Mouse (Mus musculus) limb, embryonic 15.5 days (tissue): ENCODE results near the gene Mylk. TPM values are rescaled to one million over a fixed set of nuclear protein-coding genes. Genes with fewer than 3 reads are reported as not detected.

Experiments
- ATAC-seq: fragments of 200-750 bp; cut with Nextera tagmentation; 2 replicates; pipeline ENCODE4 v1.8.0; 2017; ENCODE audit warnings: low read depth, moderate TSS enrichment; ENCODE audit not compliant: insufficient number of reproducible peaks, low FRiP score, low TSS enrichment
- H3K27ac ChIP-seq: fragments of 300-500 bp; sonication (generic); 2 replicates; pipeline ENCODE4 v1.5.1; 2015; ENCODE audit warnings: moderate library complexity, mild to moderate bottlenecking, inconsistent platforms
- H3K27me3 ChIP-seq: fragments of 300-500 bp; sonication (generic); 2 replicates; pipeline ENCODE4 v1.6.1; 2015; ENCODE audit warnings: inconsistent platforms
- H3K36me3 ChIP-seq: fragments of 300-500 bp; sonication (generic); 2 replicates; pipeline ENCODE4 v1.6.1; 2015; ENCODE audit warnings: inconsistent platforms
- H3K4me1 ChIP-seq: fragments of 300-500 bp; sonication (generic); 2 replicates; pipeline ENCODE4 v1.6.1; 2015; ENCODE audit warnings: inconsistent platforms
- H3K4me2 ChIP-seq: fragments of 300-500 bp; sonication (generic); 2 replicates; pipeline ENCODE4 v1.6.1; 2015; ENCODE audit warnings: mild to moderate bottlenecking, inconsistent platforms
- H3K4me3 ChIP-seq: fragments of 300-500 bp; sonication (generic); 2 replicates; pipeline ENCODE4 v1.5.1; 2015; ENCODE audit warnings: mild to moderate bottlenecking, inconsistent platforms
- H3K9ac ChIP-seq: fragments of 300-500 bp; sonication (generic); 2 replicates; pipeline ENCODE4 v1.6.1; 2015; ENCODE audit warnings: inconsistent platforms
- H3K9me3 ChIP-seq: fragments of 300-500 bp; sonication (generic); 2 replicates; pipeline ENCODE4 v1.6.1; 2016; ENCODE audit warnings: inconsistent platforms
- WGBS: fragments of 180-500 bp; shearing (Covaris S2); methylation state at CpG from one replicate; pipeline ENCODE4 v1.1.7; 2015; 5-methylcytosine and 5-hydroxymethylcytosine counted together
- polyA plus RNA-seq: library from polyadenylated mRNA; unstranded; fragments of >200 nt; fragmentation: Nextera tagmentation; extraction: Ambion mirVana; gene quantifications from 2 replicates; pipeline ENCODE4 v1.2.1, GENCODE M21; 2015

Gene Mylk
- polyA plus RNA-seq, 1 experiment from 2014 or later, result 13.7 TPM

DNA sequence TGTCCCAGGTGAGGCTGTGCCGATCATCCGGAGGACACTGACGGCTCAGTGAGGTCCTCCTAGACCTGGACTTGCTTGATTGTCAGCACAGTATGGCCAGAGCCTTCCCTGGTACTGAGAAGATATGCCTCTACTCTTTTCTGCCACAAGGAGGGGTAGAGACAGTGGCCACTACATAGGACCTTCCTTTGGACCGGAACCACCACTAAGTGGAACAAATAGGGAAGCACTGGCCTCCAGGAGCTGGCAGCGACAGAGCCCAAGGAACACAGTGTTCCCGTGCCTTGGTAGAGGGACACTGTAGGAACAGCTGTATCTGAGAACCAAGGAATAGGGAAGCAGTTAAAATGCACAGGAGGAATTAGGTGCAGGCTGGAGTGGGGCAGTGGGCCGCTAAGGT lies 233.0 kb downstream of the Mylk start:
- H3K9me3 ChIP-seq, result no peaks in the 10 kb centered on the region
- H3K4me1 ChIP-seq, result peaks cover 9% of the 10 kb centered on the region; the same call in 1 of the 2 replicates
- H3K4me3 ChIP-seq, result no peak overlapping the region
- ATAC-seq, result no peak
- H3K4me2 ChIP-seq, result no peak overlapping the region
- H3K27ac ChIP-seq, result no peak overlapping the region
- WGBS, result 89% methylated on average over 7 of the region's 7 CpGs
- H3K27me3 ChIP-seq, result no peaks in the 10 kb centered on the region
- no peaks in the 10 kb centered on the region for H3K36me3 ChIP-seq
- H3K9ac ChIP-seq, result no peak overlapping the region

DNA sequence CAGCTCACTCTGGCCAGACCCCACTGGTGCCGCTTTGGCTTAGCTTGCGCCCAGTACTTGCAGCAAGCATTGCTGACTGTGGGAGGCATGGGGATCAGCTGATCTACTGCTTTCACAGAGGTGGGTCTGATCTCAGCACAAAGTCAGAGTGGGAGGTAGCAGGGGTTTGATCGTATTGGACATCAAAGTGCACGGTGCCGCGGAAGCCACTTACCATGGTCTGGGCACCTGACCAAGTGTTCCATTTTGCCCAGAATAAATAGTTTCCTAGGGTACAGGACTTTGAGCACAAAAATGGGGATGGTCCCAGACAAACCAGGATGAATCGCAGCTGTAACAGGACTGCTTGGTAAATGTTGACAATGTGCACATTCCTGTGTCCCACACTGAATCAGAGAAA lies 236.0 kb downstream of the Mylk start:
- H3K27ac ChIP-seq, result no peak overlapping the region
- peaks cover 3% of the 10 kb centered on the region; the same call in 1 of the 2 replicates for H3K4me1 ChIP-seq
- H3K4me2 ChIP-seq, result no peak overlapping the region
- no peak for ATAC-seq
- H3K36me3 ChIP-seq, result no peaks in the 10 kb centered on the region
- no peak overlapping the region for H3K9ac ChIP-seq
- no peaks in the 10 kb centered on the region for H3K27me3 ChIP-seq
- no peaks in the 10 kb centered on the region for H3K9me3 ChIP-seq
- WGBS, result 82% methylated on average over 7 of the region's 7 CpGs
- H3K4me3 ChIP-seq, result no peak overlapping the region

DNA sequence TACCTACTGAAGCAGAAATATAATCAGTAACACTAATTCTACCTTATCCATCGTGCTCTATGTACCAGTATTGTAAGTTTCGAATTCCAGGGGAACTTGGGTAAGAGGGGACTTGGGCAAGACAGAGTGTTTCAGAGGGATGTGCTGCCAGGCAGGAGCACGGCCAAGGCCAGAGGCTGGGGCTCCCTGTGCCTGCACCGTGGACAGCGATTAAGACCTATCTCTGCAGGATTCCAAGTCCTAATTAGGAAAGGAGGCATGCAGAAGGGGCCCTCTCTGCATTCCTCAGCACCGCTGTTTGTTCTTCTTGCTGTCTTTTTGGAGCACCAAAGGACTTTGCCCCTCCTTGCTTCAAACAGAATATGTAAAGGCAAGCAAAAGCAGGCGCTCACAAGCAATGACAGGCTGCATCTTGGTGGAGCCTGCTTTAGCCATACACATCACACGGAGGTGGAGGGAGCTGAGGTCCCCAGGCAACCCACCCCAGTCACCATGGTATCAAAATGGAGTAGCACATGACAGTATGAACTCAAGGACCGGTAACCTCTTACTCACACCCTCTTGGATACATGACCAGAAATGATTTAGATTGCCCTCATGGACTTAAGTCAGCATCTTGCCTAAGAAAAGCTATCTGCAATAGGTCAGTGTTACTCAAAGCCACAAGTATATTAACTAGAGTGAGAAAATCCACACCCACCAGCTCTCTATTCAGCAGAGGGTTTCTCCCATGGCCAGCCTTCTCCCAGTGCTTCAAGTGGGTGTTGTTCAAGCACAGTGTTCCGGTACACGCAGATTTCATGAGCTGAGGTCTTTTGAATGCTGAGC lies 239.4 kb downstream of the Mylk start:
- H3K4me1 ChIP-seq, result peaks cover 3% of the 10 kb centered on the region; the same call in 1 of the 2 replicates
- H3K4me3 ChIP-seq, result no peak overlapping the region
- no peak for ATAC-seq
- WGBS, result 44% methylated on average over 11 of the region's 11 CpGs
- H3K27me3 ChIP-seq, result 0 out of 2 replicates have a peak, but pooled peaks cover 3% of the 10 kb centered on the region
- no peaks in the 10 kb centered on the region for H3K36me3 ChIP-seq
- H3K9ac ChIP-seq, result no peak overlapping the region
- H3K4me2 ChIP-seq, result no peak overlapping the region
- H3K9me3 ChIP-seq, result no peaks in the 10 kb centered on the region
- 0 out of 2 replicates have a peak overlapping the region, but pooled peaks have one; percentile 5 for H3K27ac ChIP-seq

DNA sequence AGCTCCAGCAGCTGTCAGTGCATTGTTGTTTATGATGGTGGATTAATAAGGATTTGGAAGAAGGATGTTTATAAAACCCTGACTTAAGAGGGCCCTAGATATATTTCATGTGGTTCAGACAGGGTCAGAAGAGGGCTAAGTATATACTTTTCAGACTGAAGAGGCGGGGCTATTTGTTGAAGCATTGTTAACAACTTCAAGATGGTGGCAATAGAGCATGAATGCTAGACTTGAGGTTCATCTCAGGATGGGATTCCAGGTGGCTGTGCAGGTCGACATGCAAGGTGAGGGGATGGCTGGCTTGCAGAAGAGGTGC lies 240.0 kb downstream of the Mylk start:
- Histone ChIP-seq H3K9me3 (no peaks in the 10 kb centered on the region), H3K4me2 (no peak overlapping the region), H3K27ac (0 out of 2 replicates have a peak overlapping the region, but pooled peaks have one; percentile 5), H3K4me1 (peaks cover 3% of the 10 kb centered on the region; the same call in 1 of the 2 replicates), H3K4me3 (no peak overlapping the region), H3K9ac (no peak overlapping the region), H3K36me3 (no peaks in the 10 kb centered on the region), H3K27me3 (0 out of 2 replicates have a peak, but pooled peaks cover 3% of the 10 kb centered on the region)
- 74% methylated on average over 2 of the region's 2 CpGs for WGBS
- ATAC-seq, result no peak

DNA sequence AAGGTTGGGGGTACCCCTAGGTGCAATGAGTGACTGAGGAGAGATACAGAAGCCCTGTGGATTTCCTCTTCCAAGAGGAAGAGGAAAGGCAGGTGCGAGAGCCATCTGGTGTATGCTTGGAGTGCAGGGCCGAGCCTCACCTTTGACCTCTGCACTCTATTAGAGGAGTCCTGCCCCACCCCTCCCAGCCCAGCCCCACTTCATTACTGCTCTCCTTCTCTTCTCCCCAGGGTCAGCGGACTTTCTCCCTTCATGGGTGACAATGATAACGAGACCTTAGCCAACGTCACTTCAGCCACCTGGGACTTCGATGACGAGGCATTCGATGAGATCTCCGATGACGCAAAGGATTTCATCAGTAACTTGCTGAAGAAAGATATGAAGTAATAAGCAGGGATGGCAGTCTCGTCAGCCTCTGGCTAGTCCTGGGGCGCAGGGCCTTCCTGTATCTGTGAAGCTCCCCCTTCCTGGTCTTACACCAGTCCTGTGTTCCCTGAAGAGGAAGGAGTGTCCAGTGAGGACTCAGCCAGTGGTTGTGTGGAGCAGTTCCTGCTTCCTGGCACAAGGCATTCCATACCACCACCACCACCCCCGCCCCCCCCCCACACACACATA lies 241.3 kb downstream of the Mylk start:
- Histone ChIP-seq H3K4me1 (peaks cover 4% of the 10 kb centered on the region), H3K9ac (no peak overlapping the region), H3K27me3 (0 out of 2 replicates have a peak, but pooled peaks cover 3% of the 10 kb centered on the region), H3K4me2 (no peak overlapping the region), H3K4me3 (no peak overlapping the region), H3K9me3 (no peaks in the 10 kb centered on the region), H3K27ac (no peak overlapping the region), H3K36me3 (no peaks in the 10 kb centered on the region)
- WGBS, result 88% methylated on average over 13 of the region's 13 CpGs
- ATAC-seq, result no peak

DNA sequence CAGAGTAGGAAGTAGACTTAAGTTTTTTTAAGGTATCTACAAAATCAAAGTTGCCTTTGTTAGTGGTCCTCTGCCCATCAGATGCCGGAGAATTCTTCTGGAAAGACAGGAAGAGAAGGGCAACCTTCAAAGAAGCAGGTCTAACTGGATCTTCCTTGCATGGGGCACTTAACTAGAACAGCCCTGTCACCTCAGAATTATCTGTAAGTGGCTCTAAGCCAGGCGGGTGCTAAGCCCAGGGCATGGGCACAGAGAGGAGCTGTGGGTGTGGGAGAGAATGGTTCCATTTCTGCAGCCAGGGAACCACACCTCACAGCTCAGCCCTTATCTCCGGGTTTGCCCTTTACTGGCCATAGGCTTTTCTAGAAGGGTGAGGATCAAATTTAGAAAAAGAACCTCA lies 246.4 kb downstream of the Mylk start:
- 53% methylated on average over 3 of the region's 3 CpGs for WGBS
- Histone ChIP-seq H3K9ac (no peak overlapping the region), H3K36me3 (no peaks in the 10 kb centered on the region), H3K9me3 (no peaks in the 10 kb centered on the region), H3K27ac (no peak overlapping the region), H3K4me1 (peaks cover 17% of the 10 kb centered on the region), H3K4me2 (no peak overlapping the region), H3K27me3 (0 out of 2 replicates have a peak, but pooled peaks cover 3% of the 10 kb centered on the region), H3K4me3 (no peak overlapping the region)
- no peak for ATAC-seq

DNA sequence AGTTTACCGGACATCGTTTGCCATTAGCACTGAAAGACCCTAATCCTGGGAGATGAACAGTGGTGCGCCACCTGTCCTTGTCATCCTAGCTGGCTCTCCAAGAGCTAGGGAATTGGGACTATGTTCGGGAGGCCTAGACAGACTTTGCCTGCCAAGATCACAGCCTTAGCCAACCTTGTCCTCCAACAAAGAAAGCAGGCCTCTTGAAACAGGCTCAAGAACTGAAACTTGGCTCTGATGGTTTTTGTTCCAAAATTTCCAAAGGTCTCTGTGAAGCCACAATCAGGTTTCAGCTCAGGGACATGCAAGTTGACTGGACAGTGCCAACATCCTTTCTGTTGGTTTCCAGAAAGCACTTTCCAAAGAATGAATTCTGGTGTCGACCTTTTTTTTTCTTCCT lies 247.8 kb downstream of the Mylk start:
- H3K4me2 ChIP-seq, result no peak overlapping the region
- 0 out of 2 replicates have a peak, but pooled peaks cover 3% of the 10 kb centered on the region for H3K27me3 ChIP-seq
- no peak overlapping the region for H3K27ac ChIP-seq
- H3K36me3 ChIP-seq, result no peaks in the 10 kb centered on the region
- H3K9me3 ChIP-seq, result no peaks in the 10 kb centered on the region
- no peak overlapping the region for H3K4me3 ChIP-seq
- no peak for ATAC-seq
- WGBS, result 81% methylated on average over 5 of the region's 5 CpGs
- no peak overlapping the region for H3K9ac ChIP-seq
- H3K4me1 ChIP-seq, result peaks cover 17% of the 10 kb centered on the region

DNA sequence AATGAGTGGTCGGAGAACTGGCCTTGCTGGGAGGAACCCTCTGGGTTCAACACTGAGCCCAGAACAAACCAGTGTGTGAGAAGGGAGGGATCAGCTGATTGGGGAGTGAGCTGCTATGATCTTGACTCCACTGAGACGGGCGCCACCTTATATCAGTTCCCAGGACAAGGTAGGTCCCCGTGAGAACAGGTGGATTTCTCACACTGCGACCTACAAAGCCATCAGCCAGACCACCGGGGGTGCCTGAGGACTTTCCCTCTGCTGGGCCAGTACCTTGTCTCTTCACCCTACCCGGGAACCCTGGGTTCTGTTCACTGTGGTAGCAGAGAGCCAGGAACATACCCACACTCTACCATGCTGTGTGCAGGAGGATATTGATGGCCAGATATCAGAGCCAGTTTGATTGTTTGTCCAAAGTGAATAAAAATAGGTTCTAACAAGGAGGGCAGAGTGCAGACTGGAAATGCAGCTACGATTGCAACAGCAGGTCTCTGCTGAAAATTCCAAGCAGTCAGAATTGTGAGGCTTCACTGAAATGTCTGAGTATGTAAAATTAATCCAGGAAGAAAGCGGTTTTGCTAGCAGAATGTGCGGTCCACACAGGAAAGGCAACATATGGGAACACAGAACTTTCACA lies 248.8 kb downstream of the Mylk start:
- H3K27me3 ChIP-seq, result 0 out of 2 replicates have a peak, but pooled peaks cover under 1% of the 10 kb centered on the region
- H3K4me1 ChIP-seq, result peaks cover 17% of the 10 kb centered on the region
- H3K4me2 ChIP-seq, result no peak overlapping the region
- H3K36me3 ChIP-seq, result no peaks in the 10 kb centered on the region
- H3K4me3 ChIP-seq, result no peak overlapping the region
- H3K9me3 ChIP-seq, result no peaks in the 10 kb centered on the region
- 85% methylated on average over 10 of the region's 10 CpGs for WGBS
- no peak overlapping the region for H3K9ac ChIP-seq
- no peak overlapping the region for H3K27ac ChIP-seq
- ATAC-seq, result no peak

DNA sequence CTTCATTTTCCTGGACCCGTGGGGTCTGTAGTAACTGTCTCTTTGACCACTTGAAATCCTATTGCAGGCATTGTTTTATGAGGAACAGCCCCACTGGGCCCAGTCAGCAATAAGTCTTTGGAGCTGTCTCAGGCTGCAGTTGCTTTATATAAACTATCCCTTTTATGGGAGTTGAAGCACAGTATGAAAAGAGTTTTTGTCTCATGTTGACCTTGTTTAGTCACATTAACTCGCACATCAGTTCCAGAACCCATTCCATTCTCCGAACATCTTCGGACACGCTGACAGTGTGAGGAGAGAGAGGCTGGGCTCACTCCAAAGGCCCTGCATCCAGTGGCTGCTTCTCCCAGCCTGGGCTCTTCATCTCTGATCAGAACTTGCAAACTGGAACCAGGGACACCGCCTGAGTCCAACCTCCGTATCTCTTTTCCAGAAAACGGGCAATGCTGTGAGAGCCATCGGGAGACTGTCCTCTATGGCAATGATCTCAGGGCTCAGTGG lies 249.7 kb downstream of the Mylk start:
- Histone ChIP-seq H3K9ac (no peak overlapping the region), H3K36me3 (no peaks in the 10 kb centered on the region), H3K9me3 (no peaks in the 10 kb centered on the region), H3K27me3 (no peaks in the 10 kb centered on the region), H3K4me3 (no peak overlapping the region), H3K4me1 (peaks cover 17% of the 10 kb centered on the region), H3K4me2 (no peak overlapping the region), H3K27ac (0 out of 2 replicates have a peak overlapping the region, but pooled peaks have one; percentile 22)
- WGBS, result 70% methylated on average over 9 of the region's 9 CpGs
- ATAC-seq, result no peak

DNA sequence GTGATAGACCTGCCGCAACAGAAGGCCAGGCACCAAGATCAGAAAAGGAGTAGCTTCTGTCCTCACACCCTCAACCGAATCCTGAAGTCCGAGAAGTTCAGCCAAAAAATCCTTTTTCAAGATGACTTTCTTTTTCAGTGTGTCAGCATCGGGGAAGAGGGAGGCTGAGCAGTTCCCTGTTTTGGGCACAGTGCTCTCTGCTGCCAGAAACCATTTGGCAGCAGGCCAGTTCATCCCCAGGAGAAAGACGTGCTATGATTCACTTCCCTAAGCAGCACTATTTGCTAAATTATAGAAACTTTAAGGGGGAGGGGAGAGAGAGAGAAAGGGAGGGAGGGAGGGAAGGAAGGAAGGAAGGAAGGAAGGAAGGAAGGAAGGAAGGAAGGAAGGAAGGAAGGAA lies 251.1 kb downstream of the Mylk start:
- H3K9ac ChIP-seq, result no peak overlapping the region
- H3K4me2 ChIP-seq, result no peak overlapping the region
- no peak overlapping the region for H3K27ac ChIP-seq
- ATAC-seq, result no peak
- H3K9me3 ChIP-seq, result no peaks in the 10 kb centered on the region
- no peak overlapping the region for H3K4me3 ChIP-seq
- no peaks in the 10 kb centered on the region for H3K27me3 ChIP-seq
- peaks cover 28% of the 10 kb centered on the region for H3K4me1 ChIP-seq
- WGBS, result 28% methylated on average over 5 of the region's 5 CpGs
- H3K36me3 ChIP-seq, result no peaks in the 10 kb centered on the region

DNA sequence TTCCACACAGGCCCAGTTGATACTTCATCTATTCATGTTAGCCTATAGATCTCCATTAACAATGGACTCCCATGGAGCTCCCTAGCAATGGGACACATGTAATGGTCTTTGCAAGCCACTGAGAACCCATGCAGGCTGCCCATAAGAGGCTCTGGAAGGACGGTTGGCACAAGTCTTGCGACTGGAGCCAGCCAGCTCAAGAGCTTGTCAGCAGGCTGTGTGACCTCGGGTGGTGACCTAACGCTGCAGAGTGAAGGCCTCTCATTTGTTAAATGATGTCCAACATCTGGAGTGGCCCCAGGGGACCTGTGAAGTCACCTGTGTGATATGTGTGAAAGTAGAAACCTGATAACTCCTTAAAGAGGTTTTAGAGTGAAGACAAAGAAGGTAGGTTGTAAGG lies 252.0 kb downstream of the Mylk start:
- no peaks in the 10 kb centered on the region for H3K27me3 ChIP-seq
- no peak overlapping the region for H3K4me3 ChIP-seq
- H3K4me2 ChIP-seq, result no peak overlapping the region
- H3K9me3 ChIP-seq, result no peaks in the 10 kb centered on the region
- WGBS, result 58% methylated on average over 4 of the region's 4 CpGs
- peaks cover 29% of the 10 kb centered on the region for H3K4me1 ChIP-seq
- no peak overlapping the region for H3K9ac ChIP-seq
- no peaks in the 10 kb centered on the region for H3K36me3 ChIP-seq
- H3K27ac ChIP-seq, result no peak overlapping the region
- ATAC-seq, result no peak

DNA sequence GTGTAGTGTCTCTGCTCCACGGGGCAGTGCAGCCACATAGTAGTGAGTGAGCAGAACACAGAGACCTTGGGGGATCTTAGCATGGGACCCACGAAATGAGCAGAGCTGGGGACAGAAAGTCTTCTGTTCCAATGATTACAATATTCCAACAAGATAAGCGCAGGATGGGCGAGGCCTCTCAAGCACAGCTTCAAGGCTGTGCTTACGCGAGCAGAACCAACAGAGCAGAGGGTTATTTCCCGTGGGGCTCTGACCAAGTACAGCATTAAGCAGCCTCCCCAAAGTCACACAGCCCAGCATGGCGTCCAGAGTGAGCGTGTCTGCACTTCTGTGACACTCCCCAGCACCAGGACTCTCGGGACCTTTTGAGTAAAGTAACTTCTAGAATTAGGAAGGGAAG lies 252.6 kb downstream of the Mylk start:
- H3K9me3 ChIP-seq, result no peaks in the 10 kb centered on the region
- no peak overlapping the region for H3K4me3 ChIP-seq
- no peaks in the 10 kb centered on the region for H3K27me3 ChIP-seq
- no peaks in the 10 kb centered on the region for H3K36me3 ChIP-seq
- no peak for ATAC-seq
- H3K4me1 ChIP-seq, result peaks cover 29% of the 10 kb centered on the region
- H3K9ac ChIP-seq, result no peak overlapping the region
- no peak overlapping the region for H3K27ac ChIP-seq
- no peak overlapping the region for H3K4me2 ChIP-seq
- 76% methylated on average over 10 of the region's 10 CpGs for WGBS
